In genomic region chr14:114074011-114074410, GRCm38 (mm10) we compare ENCODE assay signal across 25 mouse cellular contexts.
"Had no signal": no experiment of that assay in that cellular context is flagged by ENCODE, and none has a peak within 500 bp of the region (broad histone marks: within the 10 kb centered on the region; RNA-seq: fewer than 3 reads in every experiment).

No protein-coding gene starts in this region.

- H3K9ac ChIP-seq: heart, embryonic 12.5 days; hindbrain, embryonic 12.5 days; hindbrain, embryonic 14.5 days; intestine, embryonic 15.5 days; limb, embryonic 12.5 days; liver, embryonic 12.5 days; liver, embryonic 14.5 days had no signal

- H3K27me3 ChIP-seq: heart, embryonic 12.5 days; hindbrain, embryonic 12.5 days; intestine, embryonic 15.5 days; limb, embryonic 12.5 days; liver, embryonic 12.5 days had no signal

- H3K4me1 ChIP-seq: heart, embryonic 10.5 days; heart, embryonic 12.5 days; hindbrain, embryonic 10.5 days; hindbrain, embryonic 12.5 days; intestine, embryonic 15.5 days; limb, embryonic 10.5 days; limb, embryonic 12.5 days; liver, embryonic 12.5 days had no signal

- ATAC-seq: hindbrain, embryonic 16.5 days; inflammation-experienced regulatory T-cells, adult 6 months; intestine, embryonic 15.5 days; intestine, postnatal 0 days; liver, embryonic 12.5 days had no signal

- DNase-seq: gastrocnemius, postnatal 14 days; gastrocnemius, postnatal 36 days; heart, adult 18-20 months; heart, postnatal 10 days; heart, postnatal 4 days; kidney, adult 18-20 months; kidney, postnatal 14 days; kidney, postnatal 36 days; liver had no signal

- H3K9me3 ChIP-seq: heart, embryonic 10.5 days; heart, embryonic 12.5 days; hindbrain, embryonic 10.5 days; hindbrain, embryonic 12.5 days; intestine, embryonic 15.5 days; limb, embryonic 10.5 days; limb, embryonic 12.5 days; liver, embryonic 12.5 days had no signal

- H3K4me2 ChIP-seq: heart, embryonic 12.5 days; hindbrain, embryonic 12.5 days; hindbrain, embryonic 14.5 days; intestine, embryonic 15.5 days; limb, embryonic 12.5 days; liver, embryonic 12.5 days had no signal

- H3K4me3 ChIP-seq: heart, embryonic 10.5 days; heart, embryonic 12.5 days; hindbrain, embryonic 10.5 days; hindbrain, embryonic 12.5 days; intestine, embryonic 15.5 days; layer of hippocampus, adult 2 months; left cerebral cortex, adult 2 months; limb, embryonic 10.5 days; limb, embryonic 12.5 days; liver, embryonic 12.5 days had no signal

- H3K27ac ChIP-seq: heart, embryonic 10.5 days; hindbrain, embryonic 10.5 days; hindbrain, embryonic 12.5 days; hindbrain, embryonic 14.5 days; intestine, embryonic 15.5 days; kidney, postnatal 0 days; layer of hippocampus, adult 2 months; left cerebral cortex, adult 2 months; limb, embryonic 10.5 days; limb, embryonic 12.5 days; liver, embryonic 12.5 days; liver, embryonic 14.5 days had no signal

- H3K36me3 ChIP-seq: heart, embryonic 10.5 days; heart, embryonic 12.5 days; hindbrain, embryonic 10.5 days; hindbrain, embryonic 12.5 days; intestine, embryonic 15.5 days; limb, embryonic 10.5 days; limb, embryonic 12.5 days; liver, embryonic 12.5 days had no signal
